Mouse (Mus musculus) thymus, adult 2 months (tissue): Measurements from ENCODE around the gene Zbtb38.

Experiments
- CTCF ChIP-seq: fragments of 200-500 bp; IDR thresholded peaks from 2 replicates; pipeline ENCODE4 v1.5.1; 2012; ENCODE audit warnings: mild to moderate bottlenecking, control low read depth, low read length, moderate library complexity, borderline replicate concordance; ENCODE audit not compliant: control insufficient read depth, poor library complexity, insufficient read depth; ENCODE audit errors: extremely low read depth
- POLR2A ChIP-seq: fragments of 200-500 bp; IDR thresholded peaks from 2 replicates; pipeline ENCODE4 v1.6.1; 2012; ENCODE audit warnings: mild to moderate bottlenecking, low read length, control low read depth, moderate library complexity; ENCODE audit not compliant: control insufficient read depth, poor library complexity, insufficient read depth; ENCODE audit errors: extremely low read depth

DNA sequence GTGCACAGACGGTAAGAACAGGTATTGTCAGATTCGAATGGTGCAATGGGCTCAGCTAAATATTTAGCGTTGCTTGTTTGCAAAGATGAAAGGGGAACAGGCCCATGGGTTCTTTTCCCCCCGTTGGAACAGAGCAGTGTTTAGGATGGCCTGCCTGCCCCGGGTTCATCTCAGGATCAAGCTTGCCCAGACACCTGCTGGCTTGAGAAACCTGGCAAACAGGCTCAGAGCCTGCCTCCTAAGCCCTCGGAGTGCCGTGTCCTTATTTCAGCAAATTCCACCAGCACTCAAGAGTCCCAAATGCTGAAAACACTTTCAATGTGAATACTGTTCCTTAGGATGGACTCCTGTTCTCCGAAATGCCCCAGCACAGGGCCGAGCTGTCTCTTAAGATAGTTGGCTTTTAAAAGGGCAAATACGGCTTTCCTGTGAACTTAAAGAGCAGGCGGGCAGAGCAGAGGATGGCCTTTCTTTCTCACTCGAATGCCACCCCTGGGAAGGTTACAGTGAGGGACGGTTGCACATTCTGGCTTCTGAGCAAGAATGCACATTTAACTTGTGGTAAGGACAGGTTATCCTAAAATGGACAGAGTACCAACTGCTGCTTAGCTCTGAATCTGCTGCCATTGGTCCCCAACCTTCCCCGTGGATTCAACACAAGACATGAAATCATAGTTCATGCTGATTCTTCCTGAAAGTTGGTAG lies 55.7 kb downstream of the Zbtb38 start:
- TF ChIP-seq CTCF (no peak), POLR2A (no peak)
